Mouse (Mus musculus): ENCODE measurements at regions not wholly inside any gene's neighbourhood (a gene's known extent, or its start where the extent isn't known, plus 50 kb on each side); places are given as distances from the start of the nearest gene placed in this dataset.
"Not testable (repeated sequence)": the region's sequence is repeated elsewhere in the genome, so short reads cannot be mapped to it uniquely, and the experiment has no call there.

GRCm38 (mm10) chr1:13042326-13042725 lies 1628.4 kb downstream of the A830018L16Rik start:
- H3K4me2 ChIP-seq (ENCODE audit: low read depth, severe bottlenecking) = no peak overlapping the region
- H3K4me1 ChIP-seq (ENCODE audit: control insufficient read depth, insufficient read depth, low read length) = no peaks in the 10 kb centered on the region
- no peak overlapping the region for H3K27ac ChIP-seq (replicated peaks; ENCODE audit: low read depth, low read length)
- DNase-seq (ENCODE audit: low spot score) = no peak
- H3K36me3 ChIP-seq (ENCODE audit: control insufficient read depth, insufficient read depth, low read length) = no peaks in the 10 kb centered on the region
- no peaks in the 10 kb centered on the region for H3K27me3 ChIP-seq (ENCODE audit: control insufficient read depth, insufficient read depth, low read length)
- H3K9ac ChIP-seq (ENCODE audit: low read length) = no peak overlapping the region
- H3K9me3 ChIP-seq (ENCODE audit: control insufficient read depth, low read length) = no peaks in the 10 kb centered on the region
- ATAC-seq (ENCODE audit: insufficient number of reproducible peaks, low FRiP score, low TSS enrichment, low read depth) = no peak
- H3K4me3 ChIP-seq (ENCODE audit: low read depth, low read length) = no peak overlapping the region

GRCm38 (mm10) chr1:13050140-13050775 lies 1636.4 kb downstream of the A830018L16Rik start:
- DNase-seq (ENCODE audit: low spot score) (peak; percentile 69), ATAC-seq (ENCODE audit: insufficient number of reproducible peaks, low FRiP score, low TSS enrichment, low read depth) (no peak)
- Histone ChIP-seq H3K4me1 (ENCODE audit: control insufficient read depth, insufficient read depth, low read length) (no peaks in the 10 kb centered on the region), H3K27me3 (ENCODE audit: control insufficient read depth, insufficient read depth, low read length) (peaks cover 2% of the 10 kb centered on the region; the same call in 1 of the 2 replicates), H3K27ac (replicated peaks; ENCODE audit: low read depth, low read length) (no peak overlapping the region), H3K4me3 (ENCODE audit: low read depth, low read length) (no peak overlapping the region), H3K4me2 (ENCODE audit: low read depth, severe bottlenecking) (no peak overlapping the region), H3K36me3 (ENCODE audit: control insufficient read depth, insufficient read depth, low read length) (no peaks in the 10 kb centered on the region), H3K9ac (ENCODE audit: low read length) (no peak overlapping the region), H3K9me3 (ENCODE audit: control insufficient read depth, low read length) (no peaks in the 10 kb centered on the region)
- WGBS = 19% methylated on average over 17 of the region's 17 CpGs

- WGBS = 77% methylated on average over 11 of the region's 13 CpGs
- not testable (repeated sequence) for H3K27me3 ChIP-seq (ENCODE audit: control insufficient read depth, insufficient read depth, low read length); H3K27ac ChIP-seq (replicated peaks; ENCODE audit: low read depth, low read length); DNase-seq (ENCODE audit: low spot score); H3K9me3 ChIP-seq (ENCODE audit: control insufficient read depth, low read length); H3K9ac ChIP-seq (ENCODE audit: low read length); H3K4me1 ChIP-seq (ENCODE audit: control insufficient read depth, insufficient read depth, low read length); H3K4me2 ChIP-seq (ENCODE audit: low read depth, severe bottlenecking); H3K4me3 ChIP-seq (ENCODE audit: low read depth, low read length); ATAC-seq (ENCODE audit: insufficient number of reproducible peaks, low FRiP score, low TSS enrichment, low read depth); H3K36me3 ChIP-seq (ENCODE audit: control insufficient read depth, insufficient read depth, low read length)
Observed at GRCm38 (mm10) chr1:13051433-13052066, 1637.6 kb downstream of the A830018L16Rik start.

GRCm38 (mm10) chr1:13052067-13052460 lies 1638.2 kb downstream of the A830018L16Rik start:
- H3K4me3 ChIP-seq (ENCODE audit: low read depth, low read length) = no peak overlapping the region
- no peaks in the 10 kb centered on the region for H3K9me3 ChIP-seq (ENCODE audit: control insufficient read depth, low read length)
- no peak overlapping the region for H3K4me2 ChIP-seq (ENCODE audit: low read depth, severe bottlenecking)
- H3K9ac ChIP-seq (ENCODE audit: low read length) = no peak overlapping the region
- peak; percentile 54 for DNase-seq (ENCODE audit: low spot score)
- no peaks in the 10 kb centered on the region for H3K36me3 ChIP-seq (ENCODE audit: control insufficient read depth, insufficient read depth, low read length)
- no peaks in the 10 kb centered on the region for H3K4me1 ChIP-seq (ENCODE audit: control insufficient read depth, insufficient read depth, low read length)
- ATAC-seq (ENCODE audit: insufficient number of reproducible peaks, low FRiP score, low TSS enrichment, low read depth) = peak; percentile 62; the same call in 1 of the 2 replicates
- H3K27ac ChIP-seq (replicated peaks; ENCODE audit: low read depth, low read length) = no peak overlapping the region
- H3K27me3 ChIP-seq (ENCODE audit: control insufficient read depth, insufficient read depth, low read length) = peaks cover 2% of the 10 kb centered on the region; the same call in 1 of the 2 replicates
- WGBS = 7% methylated on average over 7 of the region's 7 CpGs

GRCm38 (mm10) chr1:13057741-13058140 lies 1643.8 kb downstream of the A830018L16Rik start:
- H3K4me1 ChIP-seq (ENCODE audit: control insufficient read depth, insufficient read depth, low read length) = no peaks in the 10 kb centered on the region
- H3K9me3 ChIP-seq (ENCODE audit: control insufficient read depth, low read length) = no peaks in the 10 kb centered on the region
- no peaks in the 10 kb centered on the region for H3K36me3 ChIP-seq (ENCODE audit: control insufficient read depth, insufficient read depth, low read length)
- no peak overlapping the region for H3K4me3 ChIP-seq (ENCODE audit: low read depth, low read length)
- ATAC-seq (ENCODE audit: insufficient number of reproducible peaks, low FRiP score, low TSS enrichment, low read depth) (no peak), DNase-seq (ENCODE audit: low spot score) (peak; percentile 37)
- H3K9ac ChIP-seq (ENCODE audit: low read length) = no peak overlapping the region
- no peaks in the 10 kb centered on the region for H3K27me3 ChIP-seq (ENCODE audit: control insufficient read depth, insufficient read depth, low read length)
- no peak overlapping the region for H3K27ac ChIP-seq (replicated peaks; ENCODE audit: low read depth, low read length)
- 30% methylated on average over 14 of the region's 14 CpGs for WGBS
- H3K4me2 ChIP-seq (ENCODE audit: low read depth, severe bottlenecking) = no peak overlapping the region

- WGBS = 81% methylated on average over 6 of the region's 6 CpGs
- DNase-seq (ENCODE audit: low spot score) = no peak
- Histone ChIP-seq H3K27ac (replicated peaks; ENCODE audit: low read depth, low read length) (no peak overlapping the region), H3K4me2 (ENCODE audit: low read depth, severe bottlenecking) (no peak overlapping the region), H3K9me3 (ENCODE audit: control insufficient read depth, low read length) (no peaks in the 10 kb centered on the region), H3K4me3 (ENCODE audit: low read depth, low read length) (no peak overlapping the region), H3K27me3 (ENCODE audit: control insufficient read depth, insufficient read depth, low read length) (no peaks in the 10 kb centered on the region), H3K9ac (ENCODE audit: low read length) (no peak overlapping the region), H3K4me1 (ENCODE audit: control insufficient read depth, insufficient read depth, low read length) (no peaks in the 10 kb centered on the region), H3K36me3 (ENCODE audit: control insufficient read depth, insufficient read depth, low read length) (no peaks in the 10 kb centered on the region)
- ATAC-seq (ENCODE audit: insufficient number of reproducible peaks, low FRiP score, low TSS enrichment, low read depth) = no peak
Observed at GRCm38 (mm10) chr1:13059616-13060320, 1645.9 kb downstream of the A830018L16Rik start.

Data from limb, embryonic 11.5 days (tissue).